Mouse (Mus musculus): Measurements from ENCODE around the gene Steap2. TPM values are rescaled to one million over a fixed set of nuclear protein-coding genes. Genes with fewer than 3 reads are reported as not detected.

Steap2 gene
- polyA plus RNA-seq, 1 experiment from 2014 or later = 3.6 TPM

DNA sequence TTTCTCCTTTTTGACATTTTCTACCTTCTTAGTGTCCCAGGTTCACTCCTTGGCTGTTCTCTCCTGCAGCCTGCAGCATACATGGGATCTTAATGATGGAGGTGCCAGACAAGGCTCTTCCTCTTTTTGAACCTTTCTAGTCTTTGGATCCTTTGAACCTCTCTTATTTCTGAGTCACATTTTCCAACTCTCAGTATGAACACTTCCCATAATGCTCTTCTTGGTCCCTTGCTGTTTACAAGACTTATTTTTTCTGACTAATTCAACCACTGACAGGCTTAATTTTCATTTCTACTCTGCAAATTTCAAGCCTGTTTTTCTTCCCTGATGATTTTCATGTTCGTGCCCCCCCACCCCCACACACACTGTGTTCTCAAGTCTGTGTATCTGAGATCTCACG lies 55.9 kb downstream of the Steap2 start:
- 43% methylated on average over 2 of the region's 2 CpGs for WGBS

DNA sequence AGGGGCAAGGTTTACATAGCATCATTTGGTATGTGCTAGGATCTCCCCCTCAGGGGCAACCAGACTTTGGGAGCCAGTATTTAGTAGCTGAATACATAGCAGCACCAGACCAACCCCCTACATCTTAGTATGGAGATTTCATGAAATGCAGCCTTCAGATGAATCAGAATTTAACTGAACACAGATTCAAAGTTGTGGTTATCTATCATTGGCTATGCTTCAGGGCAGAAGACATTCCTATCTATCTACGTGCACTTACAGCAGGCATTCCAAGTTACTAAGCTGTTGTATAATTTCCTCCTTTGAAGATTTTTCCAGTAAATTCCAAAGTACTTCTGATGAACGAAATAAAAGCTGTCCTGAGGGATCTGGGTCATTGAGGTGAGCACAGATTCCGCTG lies 68.9 kb downstream of the Steap2 start:
- Histone ChIP-seq H3K9me3 (ENCODE audit: control insufficient read depth, low read length) (no peaks in the 10 kb centered on the region), H3K27ac (replicated peaks in 1 of 2; ENCODE audit: control insufficient read depth in 1 of 2, insufficient read depth in 1 of 2, low read depth in 2 of 2, low read length in 2 of 2) (no peak overlapping the region), H3K36me3 (ENCODE audit: control insufficient read depth, insufficient read depth, low read length) (no peaks in the 10 kb centered on the region), H3K9ac (ENCODE audit: low read length) (no peak overlapping the region), H3K27me3 (ENCODE audit: control insufficient read depth, insufficient read depth, low read length) (no peaks in the 10 kb centered on the region), H3K4me3 (ENCODE audit: control insufficient read depth in 1 of 2, insufficient read depth in 1 of 2, low read depth in 1 of 2, low read length in 2 of 2) (no peak overlapping the region), H3K4me2 (ENCODE audit: low read length) (no peak overlapping the region), H3K4me1 (ENCODE audit: control insufficient read depth in 2 of 2, insufficient read depth in 2 of 2, low read length in 2 of 2) (no peaks in the 10 kb centered on the region)
- ATAC-seq (ENCODE audit: insufficient number of reproducible peaks, insufficient read depth, low FRiP score, low read depth) = no peak
- 63% methylated on average over 3 of the region's 3 CpGs for WGBS

More for the DNA sequence above, 55.9 kb downstream of the Steap2 start:
- H3K4me2 ChIP-seq (ENCODE audit: low read length) = no peak overlapping the region
- H3K4me1 ChIP-seq (ENCODE audit: control insufficient read depth in 2 of 2, insufficient read depth in 2 of 2, low read length in 2 of 2) = no peaks in the 10 kb centered on the region
- no peaks in the 10 kb centered on the region for H3K36me3 ChIP-seq (ENCODE audit: control insufficient read depth, insufficient read depth, low read length)
- H3K27me3 ChIP-seq (ENCODE audit: control insufficient read depth, insufficient read depth, low read length) = no peaks in the 10 kb centered on the region
- H3K4me3 ChIP-seq (ENCODE audit: control insufficient read depth in 1 of 2, insufficient read depth in 1 of 2, low read depth in 1 of 2, low read length in 2 of 2) = no peak overlapping the region
- no peak overlapping the region for H3K9ac ChIP-seq (ENCODE audit: low read length)
- H3K9me3 ChIP-seq (ENCODE audit: control insufficient read depth, low read length) = no peaks in the 10 kb centered on the region
- no peak for ATAC-seq (ENCODE audit: insufficient number of reproducible peaks, insufficient read depth, low FRiP score, low read depth)
- H3K27ac ChIP-seq (replicated peaks in 1 of 2; ENCODE audit: control insufficient read depth in 1 of 2, insufficient read depth in 1 of 2, low read depth in 2 of 2, low read length in 2 of 2) = no peak overlapping the region

DNA sequence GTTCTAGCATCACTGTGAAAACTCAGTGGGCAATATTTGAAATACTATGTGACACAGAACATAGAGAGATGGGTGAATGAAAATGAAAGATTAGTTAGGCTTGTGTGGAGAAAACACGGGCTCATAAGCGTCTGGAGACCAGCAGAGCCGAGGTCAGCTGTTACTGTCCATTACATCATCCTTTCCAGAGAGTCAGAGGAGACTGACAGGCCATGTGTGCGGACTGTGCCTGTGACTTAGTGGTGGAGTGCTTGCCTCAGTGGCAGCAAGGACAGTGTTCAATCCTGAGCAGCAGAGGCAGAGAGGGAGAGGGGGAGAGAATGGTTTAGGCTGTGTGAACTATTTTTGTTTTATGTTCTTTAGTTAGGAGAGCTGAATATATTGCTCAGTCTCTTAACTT lies 76.0 kb downstream of the Steap2 start:
- no peak overlapping the region for H3K4me2 ChIP-seq (ENCODE audit: low read length)
- 36% methylated on average over 4 of the region's 4 CpGs for WGBS
- H3K4me1 ChIP-seq (ENCODE audit: control insufficient read depth in 2 of 2, insufficient read depth in 2 of 2, low read length in 2 of 2) = no peaks in the 10 kb centered on the region
- H3K27me3 ChIP-seq (ENCODE audit: control insufficient read depth, insufficient read depth, low read length) = no peaks in the 10 kb centered on the region
- H3K4me3 ChIP-seq (ENCODE audit: control insufficient read depth in 1 of 2, insufficient read depth in 1 of 2, low read depth in 1 of 2, low read length in 2 of 2) = no peak overlapping the region
- no peaks in the 10 kb centered on the region for H3K36me3 ChIP-seq (ENCODE audit: control insufficient read depth, insufficient read depth, low read length)
- H3K9ac ChIP-seq (ENCODE audit: low read length) = no peak overlapping the region
- no peak overlapping the region for H3K27ac ChIP-seq (replicated peaks in 1 of 2; ENCODE audit: control insufficient read depth in 1 of 2, insufficient read depth in 1 of 2, low read depth in 2 of 2, low read length in 2 of 2)
- ATAC-seq (ENCODE audit: insufficient number of reproducible peaks, insufficient read depth, low FRiP score, low read depth) = no peak
- no peaks in the 10 kb centered on the region for H3K9me3 ChIP-seq (ENCODE audit: control insufficient read depth, low read length)

Other genes starting within 250 kb of the Steap2 start
- gene 1700015F17Rik, start 215.4 kb downstream of the Steap2 start, polyA plus RNA-seq (2014; fragmentation: Nextera tagmentation; extraction: Ambion mirVana) = not detected in 2 replicates
- gene Cldn12, start 179.6 kb downstream of the Steap2 start, polyA plus RNA-seq (2014; fragmentation: Nextera tagmentation; extraction: Ambion mirVana) = 13.9 and 14.1 TPM in 2 replicates
- 20.1 and 22.1 TPM in 2 replicates for gene Gtpbp10, start 135.0 kb downstream of the Steap2 start, polyA plus RNA-seq (2014; fragmentation: Nextera tagmentation; extraction: Ambion mirVana)
- gene Gm8773, start 120.8 kb downstream of the Steap2 start, polyA plus RNA-seq (2014; fragmentation: Nextera tagmentation; extraction: Ambion mirVana) = 0.67 and 0.68 TPM in 2 replicates
- 1.4 and 2.7 TPM in 2 replicates for gene Cfap69, start 30.3 kb downstream of the Steap2 start, polyA plus RNA-seq (2014; fragmentation: Nextera tagmentation; extraction: Ambion mirVana)
- gene Steap1, start 54.7 kb upstream of the Steap2 start, polyA plus RNA-seq (2014; fragmentation: Nextera tagmentation; extraction: Ambion mirVana) = 1.7 and 2.9 TPM in 2 replicates

Measured in heart, embryonic 14.5 days (tissue).